Mouse (Mus musculus): Measurements from ENCODE around the gene Cfap43. TPM values are rescaled to one million over a fixed set of nuclear protein-coding genes. Genes with fewer than 3 reads are reported as not detected.

The Cfap43 gene
- polyA plus RNA-seq, 1 experiment from 2014 or later: 1.4 TPM

- no peak overlapping the region for H3K4me3 ChIP-seq (ENCODE audit: low read depth, low read length)
- no peaks in the 10 kb centered on the region for H3K36me3 ChIP-seq (ENCODE audit: control insufficient read depth, insufficient read depth, low read length)
- H3K27me3 ChIP-seq (replicated peaks; ENCODE audit: control insufficient read depth, insufficient read depth, low read length): no peaks in the 10 kb centered on the region
- H3K4me1 ChIP-seq (ENCODE audit: control insufficient read depth, insufficient read depth, low read length): no peaks in the 10 kb centered on the region
- H3K9ac ChIP-seq (ENCODE audit: low read length): no peak overlapping the region
- DNase-seq (ENCODE audit: low spot score): no peak
- no peak overlapping the region for H3K4me2 ChIP-seq (ENCODE audit: low read length)
- H3K27ac ChIP-seq (ENCODE audit: low read depth, low read length): no peak overlapping the region
- no peaks in the 10 kb centered on the region for H3K9me3 ChIP-seq (replicated peaks; ENCODE audit: control insufficient read depth, low read length)
- WGBS: 89% methylated on average over 5 of the region's 5 CpGs
- no peak for ATAC-seq
Measured at GRCm38 (mm10) chr19:47814721-47815120, 104.4 kb downstream of the Cfap43 start.

GRCm38 (mm10) chr19:47812091-47812490 is 107.0 kb downstream of the Cfap43 start:
- no peaks in the 10 kb centered on the region for H3K4me1 ChIP-seq (ENCODE audit: control insufficient read depth, insufficient read depth, low read length)
- no peak overlapping the region for H3K4me3 ChIP-seq (ENCODE audit: low read depth, low read length)
- no peak overlapping the region for H3K9ac ChIP-seq (ENCODE audit: low read length)
- no peak overlapping the region for H3K4me2 ChIP-seq (ENCODE audit: low read length)
- no peaks in the 10 kb centered on the region for H3K27me3 ChIP-seq (replicated peaks; ENCODE audit: control insufficient read depth, insufficient read depth, low read length)
- DNase-seq (ENCODE audit: low spot score) (no peak), ATAC-seq (no peak)
- no peaks in the 10 kb centered on the region for H3K9me3 ChIP-seq (replicated peaks; ENCODE audit: control insufficient read depth, low read length)
- WGBS: 81% methylated on average over 10 of the region's 10 CpGs
- no peak overlapping the region for H3K27ac ChIP-seq (ENCODE audit: low read depth, low read length)
- H3K36me3 ChIP-seq (ENCODE audit: control insufficient read depth, insufficient read depth, low read length): no peaks in the 10 kb centered on the region

GRCm38 (mm10) chr19:47798583-47798982 is 120.5 kb downstream of the Cfap43 start:
- 44% methylated on average over 10 of the region's 10 CpGs for WGBS

GRCm38 (mm10) chr19:47796699-47797098 is 122.4 kb downstream of the Cfap43 start:
- DNase-seq (ENCODE audit: low spot score) (peak; percentile 33), ATAC-seq (no peak)
- no peak overlapping the region for H3K4me3 ChIP-seq (ENCODE audit: low read depth, low read length)
- 7% methylated on average over 7 of the region's 7 CpGs for WGBS
- H3K36me3 ChIP-seq (ENCODE audit: control insufficient read depth, insufficient read depth, low read length): no peaks in the 10 kb centered on the region
- no peak overlapping the region for H3K9ac ChIP-seq (ENCODE audit: low read length)
- no peak overlapping the region for H3K4me2 ChIP-seq (ENCODE audit: low read length)
- no peak overlapping the region for H3K27ac ChIP-seq (ENCODE audit: low read depth, low read length)
- 0 out of 2 replicates have a peak, but pooled peaks cover 2% of the 10 kb centered on the region for H3K4me1 ChIP-seq (ENCODE audit: control insufficient read depth, insufficient read depth, low read length)
- H3K27me3 ChIP-seq (replicated peaks; ENCODE audit: control insufficient read depth, insufficient read depth, low read length): no peaks in the 10 kb centered on the region
- H3K9me3 ChIP-seq (replicated peaks; ENCODE audit: control insufficient read depth, low read length): no peaks in the 10 kb centered on the region

More at GRCm38 (mm10) chr19:47798583-47798982, 120.5 kb downstream of the Cfap43 start:
- 0 out of 2 replicates have a peak, but pooled peaks cover 2% of the 10 kb centered on the region for H3K4me1 ChIP-seq (ENCODE audit: control insufficient read depth, insufficient read depth, low read length)
- H3K9me3 ChIP-seq (replicated peaks; ENCODE audit: control insufficient read depth, low read length): no peaks in the 10 kb centered on the region
- DNase-seq (ENCODE audit: low spot score) (no peak), ATAC-seq (no peak)
- no peaks in the 10 kb centered on the region for H3K27me3 ChIP-seq (replicated peaks; ENCODE audit: control insufficient read depth, insufficient read depth, low read length)
- no peak overlapping the region for H3K4me2 ChIP-seq (ENCODE audit: low read length)
- no peak overlapping the region for H3K9ac ChIP-seq (ENCODE audit: low read length)
- no peaks in the 10 kb centered on the region for H3K36me3 ChIP-seq (ENCODE audit: control insufficient read depth, insufficient read depth, low read length)
- no peak overlapping the region for H3K4me3 ChIP-seq (ENCODE audit: low read depth, low read length)
- no peak overlapping the region for H3K27ac ChIP-seq (ENCODE audit: low read depth, low read length)

GRCm38 (mm10) chr19:47795009-47795728 is 123.9 kb downstream of the Cfap43 start:
- Histone ChIP-seq H3K36me3 (ENCODE audit: control insufficient read depth, insufficient read depth, low read length) (no peaks in the 10 kb centered on the region), H3K27me3 (replicated peaks; ENCODE audit: control insufficient read depth, insufficient read depth, low read length) (no peaks in the 10 kb centered on the region), H3K9me3 (replicated peaks; ENCODE audit: control insufficient read depth, low read length) (no peaks in the 10 kb centered on the region), H3K4me2 (ENCODE audit: low read length) (no peak overlapping the region), H3K4me3 (ENCODE audit: low read depth, low read length) (no peak overlapping the region), H3K27ac (ENCODE audit: low read depth, low read length) (no peak overlapping the region), H3K9ac (ENCODE audit: low read length) (no peak overlapping the region), H3K4me1 (ENCODE audit: control insufficient read depth, insufficient read depth, low read length) (0 out of 2 replicates have a peak, but pooled peaks cover 2% of the 10 kb centered on the region)
- peak; percentile 31 for DNase-seq (ENCODE audit: low spot score)
- no peak for ATAC-seq
- 27% methylated on average over 15 of the region's 15 CpGs for WGBS

GRCm38 (mm10) chr19:47794331-47794730 is 124.8 kb downstream of the Cfap43 start:
- H3K4me1 ChIP-seq (ENCODE audit: control insufficient read depth, insufficient read depth, low read length): 0 out of 2 replicates have a peak, but pooled peaks cover 2% of the 10 kb centered on the region
- H3K9ac ChIP-seq (ENCODE audit: low read length): no peak overlapping the region
- DNase-seq (ENCODE audit: low spot score): no peak
- no peaks in the 10 kb centered on the region for H3K36me3 ChIP-seq (ENCODE audit: control insufficient read depth, insufficient read depth, low read length)
- no peak overlapping the region for H3K4me3 ChIP-seq (ENCODE audit: low read depth, low read length)
- no peaks in the 10 kb centered on the region for H3K9me3 ChIP-seq (replicated peaks; ENCODE audit: control insufficient read depth, low read length)
- no peak overlapping the region for H3K4me2 ChIP-seq (ENCODE audit: low read length)
- WGBS: 23% methylated on average over 5 of the region's 5 CpGs
- no peak for ATAC-seq
- no peak overlapping the region for H3K27ac ChIP-seq (ENCODE audit: low read depth, low read length)
- no peaks in the 10 kb centered on the region for H3K27me3 ChIP-seq (replicated peaks; ENCODE audit: control insufficient read depth, insufficient read depth, low read length)

- Histone ChIP-seq H3K36me3 (ENCODE audit: control insufficient read depth, insufficient read depth, low read length) (no peaks in the 10 kb centered on the region), H3K9me3 (replicated peaks; ENCODE audit: control insufficient read depth, low read length) (no peaks in the 10 kb centered on the region), H3K4me1 (ENCODE audit: control insufficient read depth, insufficient read depth, low read length) (no peaks in the 10 kb centered on the region), H3K4me2 (ENCODE audit: low read length) (no peak overlapping the region), H3K4me3 (ENCODE audit: low read depth, low read length) (no peak overlapping the region), H3K27ac (ENCODE audit: low read depth, low read length) (no peak overlapping the region), H3K27me3 (replicated peaks; ENCODE audit: control insufficient read depth, insufficient read depth, low read length) (no peaks in the 10 kb centered on the region), H3K9ac (ENCODE audit: low read length) (no peak overlapping the region)
- 95% methylated on average over 11 of the region's 11 CpGs for WGBS
- ATAC-seq (no peak), DNase-seq (ENCODE audit: low spot score) (no peak)
Measured at GRCm38 (mm10) chr19:47790316-47791020, 128.6 kb downstream of the Cfap43 start.

GRCm38 (mm10) chr19:47783898-47784297 is 135.2 kb downstream of the Cfap43 start:
- Histone ChIP-seq H3K27ac (ENCODE audit: low read depth, low read length) (no peak overlapping the region), H3K9ac (ENCODE audit: low read length) (no peak overlapping the region), H3K36me3 (ENCODE audit: control insufficient read depth, insufficient read depth, low read length) (no peaks in the 10 kb centered on the region), H3K4me2 (ENCODE audit: low read length) (no peak overlapping the region), H3K4me3 (ENCODE audit: low read depth, low read length) (no peak overlapping the region), H3K27me3 (replicated peaks; ENCODE audit: control insufficient read depth, insufficient read depth, low read length) (no peaks in the 10 kb centered on the region), H3K9me3 (replicated peaks; ENCODE audit: control insufficient read depth, low read length) (no peaks in the 10 kb centered on the region), H3K4me1 (ENCODE audit: control insufficient read depth, insufficient read depth, low read length) (no peaks in the 10 kb centered on the region)
- ATAC-seq: no peak
- WGBS: 91% methylated on average over 6 of the region's 6 CpGs
- DNase-seq (ENCODE audit: low spot score): no peak

- DNase-seq (ENCODE audit: low spot score) (no peak), ATAC-seq (no peak)
- Histone ChIP-seq H3K9ac (ENCODE audit: low read length) (no peak overlapping the region), H3K36me3 (ENCODE audit: control insufficient read depth, insufficient read depth, low read length) (no peaks in the 10 kb centered on the region), H3K27me3 (replicated peaks; ENCODE audit: control insufficient read depth, insufficient read depth, low read length) (no peaks in the 10 kb centered on the region), H3K9me3 (replicated peaks; ENCODE audit: control insufficient read depth, low read length) (no peaks in the 10 kb centered on the region), H3K27ac (ENCODE audit: low read depth, low read length) (no peak overlapping the region), H3K4me1 (ENCODE audit: control insufficient read depth, insufficient read depth, low read length) (no peaks in the 10 kb centered on the region), H3K4me3 (ENCODE audit: low read depth, low read length) (no peak overlapping the region), H3K4me2 (ENCODE audit: low read length) (no peak overlapping the region)
- WGBS: 79% methylated on average over 11 of the region's 11 CpGs
Measured at GRCm38 (mm10) chr19:47780972-47781371, 138.1 kb downstream of the Cfap43 start.

All from forebrain, embryonic 14.5 days (tissue).